Mouse (Mus musculus) layer of hippocampus, postnatal 10 days (tissue): ENCODE results near the gene Adgrl3. TPM values are rescaled to one million over a fixed set of nuclear protein-coding genes. Genes with fewer than 3 reads are reported as not detected.
A peak's percentile ranks its signal among the peaks of the same experiment; 100 is the strongest.

ENCODE experiments used
- DNase-seq, 2 experiments: peaks; one replicate each; pipeline ENCODE4 v3.0.0; 2021; ENCODE audit warnings: low spot score in 2 of 2
- long read RNA-seq: library from polyadenylated mRNA; stranded (forward); transcript quantifications from one replicate; pipeline ENCODE4 v2.0.0, GENCODE M21; 2023
- total RNA-seq, 2 experiments: library from RNA; stranded (reverse); gene quantifications; 2 replicates each; pipeline ENCODE4 v1.2.3; 2021

The Adgrl3 gene
- 100 to 1,000 TPM; 194 to 218 TPM for total RNA-seq
- long read RNA-seq, partial matches to known transcripts: 10 of 17 reads
- long read RNA-seq, other reads (novel, unspliced or antisense): 6 of 17 reads

DNA sequence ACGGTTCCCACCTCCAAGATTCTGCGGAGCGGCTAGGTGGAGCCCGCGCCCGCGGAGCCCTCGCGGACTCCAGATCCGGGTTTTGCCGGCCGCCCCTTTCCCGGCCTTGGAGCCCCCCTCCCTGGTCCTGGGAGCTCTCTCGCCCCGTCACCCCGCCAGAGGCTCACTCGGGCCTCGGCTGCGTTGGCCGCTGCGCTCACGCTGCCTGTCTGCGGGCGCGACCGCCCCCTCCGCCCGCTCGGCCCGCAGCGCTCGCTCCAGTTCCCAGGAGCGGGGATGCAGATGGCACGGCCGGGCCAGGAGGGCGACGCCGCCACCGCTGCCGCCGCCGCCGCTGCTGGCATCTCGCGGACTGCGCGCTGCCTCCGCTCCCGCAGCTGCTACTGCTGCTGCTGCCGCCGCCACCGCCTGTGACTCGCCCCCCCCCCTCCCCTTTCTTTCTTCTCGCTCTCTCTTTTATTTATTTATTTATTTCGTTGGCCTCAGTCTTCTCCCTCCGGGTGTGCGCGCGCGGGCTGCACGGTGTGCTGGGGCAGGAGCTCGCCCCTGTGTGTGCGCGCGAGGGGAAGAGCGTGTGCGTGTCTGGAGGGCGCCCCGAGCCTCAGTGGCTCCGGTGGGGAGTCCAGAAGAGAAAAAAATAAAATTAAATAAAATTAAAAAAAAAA, at the start of gene Adgrl3:
Gene Adgrl3, plus strand, starts transcription at position 549 of the 665 bp plus-strand sequence.
- DNase-seq: peak; percentile 85 to 90

DNA sequence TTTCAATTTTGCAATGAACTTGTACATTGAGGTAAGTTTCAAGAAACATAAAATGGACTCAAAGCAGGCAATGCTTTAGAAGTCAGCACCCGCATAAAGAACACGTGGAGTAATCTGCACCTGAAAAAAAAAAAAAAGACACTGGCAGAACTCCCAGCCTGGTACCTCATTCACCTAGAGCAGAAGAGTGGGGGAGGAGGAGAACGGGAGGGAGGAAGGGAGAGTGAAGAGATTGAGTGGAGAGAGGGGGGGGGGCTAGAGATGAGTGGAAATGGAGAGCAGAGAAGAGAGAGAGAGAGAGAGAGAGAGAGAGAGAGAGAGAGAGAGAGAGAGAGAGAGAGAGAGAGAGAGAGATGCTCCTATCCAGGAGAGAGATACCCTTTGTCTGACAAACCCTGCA, 772 bp upstream of the Adgrl3 start:
- no peak for DNase-seq

DNA sequence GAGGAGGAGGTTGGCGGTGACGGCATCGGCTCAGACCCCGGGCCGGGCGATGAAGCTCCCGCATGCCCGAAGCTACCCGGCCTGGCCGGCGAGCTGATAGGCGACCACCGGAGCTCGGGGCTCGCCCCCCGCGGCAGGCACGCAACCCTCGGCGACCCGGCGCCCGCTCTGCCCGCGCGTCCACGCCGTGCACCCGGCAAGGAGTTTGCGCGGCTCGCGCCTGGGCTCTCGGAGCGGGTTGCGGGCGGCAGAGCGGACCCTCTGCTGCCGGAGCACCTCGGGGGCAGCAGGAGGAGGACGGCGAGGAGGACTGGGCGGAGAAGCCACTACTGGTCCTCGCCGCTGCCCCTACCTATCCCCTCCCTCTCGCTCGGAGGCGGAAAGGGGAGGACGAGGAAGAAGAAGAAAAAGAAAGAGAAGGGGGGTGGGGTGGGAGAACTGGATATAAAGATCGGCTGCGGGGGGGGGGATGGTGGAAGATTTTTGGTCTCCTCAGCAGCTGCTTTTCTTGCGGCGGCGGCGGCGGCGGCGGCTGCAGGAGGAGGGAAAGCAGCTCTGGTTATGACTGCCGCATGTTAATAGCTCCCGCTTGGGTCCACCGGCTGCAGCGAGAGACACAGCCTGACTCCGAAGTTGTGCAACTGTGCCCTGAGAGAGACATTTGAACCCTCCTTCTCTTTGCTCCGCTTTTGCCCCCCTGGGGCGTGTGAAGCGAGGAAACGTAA, 505 bp downstream of the Adgrl3 start:
- peak; percentile 66 to 73 for DNase-seq

- DNase-seq: peak in 1 of 2 experiments; percentile 66
Observed at GRCm38 (mm10) chr5:81021006-81021320, 1.0 kb downstream of the Adgrl3 start.

DNA sequence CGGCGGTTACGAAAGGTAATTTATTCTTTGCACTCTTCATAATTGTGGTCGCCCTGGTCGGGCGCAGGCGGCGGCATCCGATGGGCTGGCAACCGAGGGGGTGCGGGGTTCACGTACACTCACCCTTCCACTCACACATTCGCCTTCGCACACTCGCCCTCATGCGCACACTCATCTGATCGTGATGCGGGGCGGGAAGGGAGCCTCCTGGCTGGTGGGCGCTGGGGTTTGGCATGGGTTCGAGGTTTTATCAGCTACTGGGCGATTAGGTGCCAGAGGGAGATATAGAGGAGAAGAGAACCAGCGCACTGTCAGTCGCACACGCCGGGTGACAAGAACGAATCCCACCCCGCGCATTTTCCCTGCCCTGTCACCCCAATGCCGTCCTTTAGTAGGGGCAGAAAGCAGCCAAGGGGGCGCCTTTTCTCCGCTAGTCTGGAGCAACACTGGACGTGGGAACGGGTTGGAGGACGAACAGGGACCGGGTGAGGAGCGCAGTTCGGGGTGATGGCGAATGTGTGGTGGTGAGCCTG, 1.5 kb downstream of the Adgrl3 start:
- peak in 1 of 2 experiments; percentile 52 for DNase-seq

GRCm38 (mm10) chr5:81021864-81022305, 1.9 kb downstream of the Adgrl3 start:
- peak; percentile 54 to 70 for DNase-seq

- DNase-seq: peak; percentile 42 to 63
Observed at GRCm38 (mm10) chr5:81022306-81023071, 2.6 kb downstream of the Adgrl3 start.

DNA sequence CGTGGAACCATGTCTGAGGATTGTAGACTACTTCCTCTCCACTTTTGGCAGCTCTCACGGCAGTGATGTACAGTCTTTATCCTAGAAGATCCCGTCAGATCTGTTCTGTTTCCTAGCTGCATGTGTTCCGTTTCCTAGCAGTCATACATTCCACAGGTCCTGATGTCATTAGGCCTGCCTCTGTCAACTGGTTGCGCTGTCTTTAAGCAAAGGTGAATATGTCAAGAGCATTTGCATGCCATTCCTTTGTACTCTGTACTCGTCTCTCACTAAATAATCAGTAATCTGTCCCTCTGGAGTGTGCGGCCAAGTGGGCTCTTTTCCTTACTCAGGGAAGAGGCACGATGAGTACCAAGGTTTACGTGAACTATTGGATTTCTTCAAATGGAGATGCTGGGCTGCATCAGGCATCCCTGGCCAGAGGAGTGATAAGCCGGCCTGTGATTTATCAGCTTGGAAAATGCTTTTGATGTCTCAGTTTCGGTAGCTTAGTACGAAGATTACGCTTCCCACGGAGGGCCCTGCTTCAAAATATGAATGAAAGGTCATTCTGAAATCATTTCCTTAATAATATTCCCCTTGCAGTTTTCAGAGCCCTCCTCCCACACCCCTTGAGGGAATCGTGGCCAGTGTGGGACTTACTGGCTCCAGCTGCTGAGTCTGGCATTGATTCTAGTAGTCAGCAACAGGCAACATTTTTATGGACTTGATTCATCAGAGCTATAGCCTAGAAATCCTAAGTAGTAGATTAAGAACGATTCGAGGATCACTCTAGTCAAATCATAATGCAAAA, 4.2 kb downstream of the Adgrl3 start:
- peak; percentile 7 to 14 for DNase-seq

GRCm38 (mm10) chr5:81028875-81029274, 8.9 kb downstream of the Adgrl3 start:
- DNase-seq: peak; percentile 10 to 18

GRCm38 (mm10) chr5:81037091-81037490, 17.2 kb downstream of the Adgrl3 start:
- DNase-seq: no peak

GRCm38 (mm10) chr5:81043875-81044274, 23.9 kb downstream of the Adgrl3 start:
- no peak for DNase-seq

DNA sequence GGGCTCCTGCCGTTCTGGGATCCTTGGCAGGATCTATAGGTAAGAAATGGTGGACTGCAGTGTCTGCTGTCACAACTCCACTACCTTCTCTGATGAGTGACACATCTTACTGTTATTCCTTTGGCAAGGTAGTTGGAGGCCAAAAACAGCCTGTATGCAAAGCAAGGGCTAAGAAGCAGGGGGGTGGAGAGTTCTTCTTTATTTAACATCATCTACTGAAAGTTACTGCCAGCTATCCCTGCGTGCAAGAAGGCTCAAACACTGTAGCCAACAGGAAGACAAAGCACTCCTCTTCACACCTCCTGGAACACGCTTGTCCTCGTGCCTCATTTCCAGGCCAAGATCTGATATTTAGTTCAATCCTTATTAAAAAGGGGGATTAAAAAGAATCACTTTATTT, 26.2 kb downstream of the Adgrl3 start:
- DNase-seq: no peak

DNA sequence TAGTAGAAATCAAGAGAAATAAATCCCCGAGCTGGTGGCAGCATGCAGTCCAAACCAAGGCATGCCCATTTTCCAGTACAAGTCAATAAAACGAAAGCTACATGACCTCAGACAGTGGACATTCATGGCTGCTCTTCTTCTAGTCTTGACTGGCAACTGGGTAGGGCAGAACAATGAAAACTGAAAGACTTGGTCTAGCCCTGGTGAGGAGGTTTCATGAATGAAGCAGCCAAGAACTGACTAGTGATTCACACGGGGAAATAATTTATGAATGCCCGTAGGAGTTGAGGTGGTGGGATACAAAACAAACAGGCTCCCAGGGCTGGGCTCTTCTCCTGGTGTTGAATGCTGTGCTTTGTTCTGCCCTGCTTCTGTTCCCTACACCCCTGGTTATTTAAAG, 34.7 kb downstream of the Adgrl3 start:
- DNase-seq: no peak

DNA sequence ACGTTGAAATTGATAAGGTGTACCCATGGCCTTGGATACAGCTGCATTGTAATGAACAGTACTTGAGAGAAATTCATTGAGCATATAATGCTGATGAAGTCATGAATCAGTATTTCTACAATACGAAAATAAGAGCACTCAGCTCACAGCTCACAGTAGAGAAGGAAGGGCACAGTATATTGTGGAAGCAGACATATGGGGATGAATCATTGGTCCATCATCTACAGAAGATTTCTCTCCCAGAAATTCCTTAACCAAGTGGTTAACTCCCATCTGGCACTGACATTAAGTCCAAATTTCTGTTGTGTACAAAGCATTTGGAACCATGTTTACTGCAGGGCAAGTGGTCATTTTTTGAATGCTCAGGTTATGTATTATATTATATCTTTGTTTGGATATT, 35.3 kb downstream of the Adgrl3 start:
- no peak for DNase-seq

DNA sequence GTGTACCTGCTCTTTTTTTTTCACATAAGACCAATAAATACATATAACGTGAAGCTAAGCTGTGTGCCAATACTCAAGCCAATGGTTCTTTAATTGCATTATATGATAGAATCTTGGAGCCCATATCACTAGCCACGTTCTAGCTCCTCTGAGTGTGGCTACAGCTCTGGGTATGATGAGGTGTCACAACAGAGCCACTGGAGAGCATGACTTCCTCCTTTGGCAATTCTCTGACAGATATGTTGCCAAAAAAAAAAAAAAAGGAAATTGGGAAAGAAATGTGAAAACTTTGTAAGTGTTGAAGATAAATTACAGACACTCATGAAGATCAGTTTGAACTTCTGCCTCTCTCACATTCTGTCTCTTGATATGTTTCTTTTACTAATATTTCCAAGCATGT, 38.2 kb downstream of the Adgrl3 start:
- DNase-seq: no peak

GRCm38 (mm10) chr5:81060950-81061349, 41.0 kb downstream of the Adgrl3 start:
- DNase-seq: no peak

- DNase-seq: no peak
Observed at GRCm38 (mm10) chr5:81061386-81061785, 41.4 kb downstream of the Adgrl3 start.

GRCm38 (mm10) chr5:81064026-81064425, 44.1 kb downstream of the Adgrl3 start:
- no peak for DNase-seq

DNA sequence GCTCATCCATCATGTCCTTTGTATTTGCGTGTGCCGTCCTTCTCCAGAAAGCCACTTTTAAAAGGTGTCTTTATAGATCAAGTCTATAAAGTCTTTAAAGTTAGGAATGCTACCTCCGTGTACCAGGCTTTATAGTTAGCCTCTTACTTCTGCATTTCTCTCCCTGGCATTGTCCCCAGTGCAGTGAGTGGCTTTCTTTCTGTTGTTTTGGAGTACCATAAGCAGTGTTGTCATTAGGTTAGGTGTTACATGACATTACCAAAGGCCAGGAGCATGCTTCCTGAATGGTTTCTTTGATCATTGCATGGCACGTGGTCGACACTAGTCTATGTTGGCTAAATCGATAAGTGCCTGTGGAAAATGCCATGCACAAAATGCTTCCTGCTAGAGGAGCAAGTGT, 48.2 kb downstream of the Adgrl3 start:
- no peak for DNase-seq

DNA sequence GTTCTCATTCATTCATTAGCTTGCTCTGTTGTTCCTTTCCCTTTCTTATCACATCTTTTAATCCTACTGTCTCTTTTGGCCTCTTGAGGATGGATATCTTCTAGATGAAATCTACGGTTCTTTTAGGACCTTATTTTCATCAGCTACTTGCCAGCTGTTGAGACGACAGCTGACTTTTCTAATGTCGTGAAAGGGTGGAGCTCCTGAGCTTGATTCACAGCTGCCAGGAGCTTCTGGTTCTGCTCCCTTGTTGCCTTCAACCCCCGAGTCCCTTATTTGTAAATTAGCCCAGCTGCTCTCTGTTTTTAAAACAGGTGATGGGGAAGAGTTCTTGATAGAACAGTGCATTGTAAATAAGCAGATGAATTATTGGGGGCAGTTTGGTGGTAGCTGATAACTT, 48.9 kb downstream of the Adgrl3 start:
- DNase-seq: no peak

- no peak for DNase-seq
Observed at GRCm38 (mm10) chr5:81072888-81073287, 53.0 kb downstream of the Adgrl3 start.
